Mouse (Mus musculus) midbrain, embryonic 14.5 days (tissue): ENCODE results near the gene Klhdc2. TPM values are rescaled to one million over a fixed set of nuclear protein-coding genes. Genes with fewer than 3 reads are reported as not detected.

Experiments used
- ATAC-seq: fragments of 200-750 bp; cut with Nextera tagmentation; 2 replicates; pipeline ENCODE4 v1.8.0; 2017; ENCODE audit warnings: moderate number of reproducible peaks, moderate library complexity; ENCODE audit not compliant: low FRiP score, low TSS enrichment
- DNase-seq: peaks from one replicate; pipeline ENCODE4 v3.0.0-alpha.2; 2015
- H3K27ac ChIP-seq: fragments of 300-500 bp; sonication (generic); replicated peaks from 2 replicates; pipeline ENCODE4 v1.5.1; 2014; ENCODE audit warnings: mild to moderate bottlenecking, low read depth, low read length, moderate library complexity
- H3K27me3 ChIP-seq: fragments of 300-500 bp; sonication (generic); 2 replicates; pipeline ENCODE4 v1.6.1; 2014; ENCODE audit warnings: low read length, control low read depth, mixed read lengths; ENCODE audit not compliant: control insufficient read depth, insufficient read depth
- H3K36me3 ChIP-seq: fragments of 300-500 bp; sonication (generic); 2 replicates; pipeline ENCODE4 v1.6.1; 2014; ENCODE audit warnings: low read length, control low read depth; ENCODE audit not compliant: control insufficient read depth, insufficient read depth
- H3K4me1 ChIP-seq: fragments of 300-500 bp; sonication (generic); 2 replicates; pipeline ENCODE4 v1.6.1; 2014; ENCODE audit warnings: mild to moderate bottlenecking, antibody characterized with exemption, low read length, control low read depth; ENCODE audit not compliant: control insufficient read depth, insufficient read depth
- H3K4me2 ChIP-seq: fragments of 300-500 bp; sonication (generic); 2 replicates; pipeline ENCODE4 v1.6.1; 2014; ENCODE audit warnings: mild to moderate bottlenecking, low read length, moderate library complexity
- H3K4me3 ChIP-seq: fragments of 300-500 bp; sonication (generic); replicated peaks from 2 replicates; pipeline ENCODE4 v1.5.1; 2014; ENCODE audit warnings: low read depth, low read length
- H3K9ac ChIP-seq: fragments of 300-500 bp; sonication (generic); replicated peaks from 2 replicates; pipeline ENCODE4 v1.6.1; 2014; ENCODE audit warnings: mild to moderate bottlenecking, low read length, moderate library complexity
- H3K9me3 ChIP-seq: fragments of 300-500 bp; sonication (generic); 2 replicates; pipeline ENCODE4 v1.6.1; 2016; ENCODE audit warnings: low read length, control low read depth, mixed read lengths; ENCODE audit not compliant: control insufficient read depth
- WGBS: fragments of 180-500 bp; shearing (Covaris S2); extraction: QIAGEN DNeasy Blood & Tissue Kit; methylation state at CpG from one replicate; pipeline ENCODE4 v1.1.7; 2014; 5-methylcytosine and 5-hydroxymethylcytosine counted together
- polyA plus RNA-seq: library from polyadenylated mRNA; unstranded; fragments of >200 nt; fragmentation: Nextera tagmentation; extraction: Ambion mirVana; gene quantifications from 2 replicates; pipeline ENCODE4 v1.2.1, GENCODE M21; 2014

Gene Klhdc2
- polyA plus RNA-seq, result 313 and 329 TPM in 2 replicates

GRCm38 (mm10) chr12:69296511-69297410 is at the start of gene Klhdc2:
Gene Klhdc2, plus strand, starts transcription at chr12:69296681.
- H3K36me3 ChIP-seq, result peaks cover 22% of the 10 kb centered on the region
- peak; percentile 96 for ATAC-seq
- H3K4me2 ChIP-seq, result peak within 1 kb of the TSS; percentile 81
- WGBS, result under 1% methylated on average over 97 of the region's 98 CpGs
- peaks cover 17% of the 10 kb centered on the region for H3K4me1 ChIP-seq
- no peaks in the 10 kb centered on the region for H3K27me3 ChIP-seq
- peak; percentile 94 for DNase-seq
- H3K9ac ChIP-seq, result peak within 1 kb of the TSS; percentile 99
- peak within 1 kb of the TSS; percentile 98 for H3K4me3 ChIP-seq
- peak within 1 kb of the TSS; percentile 96 for H3K27ac ChIP-seq
- H3K9me3 ChIP-seq, result no peaks in the 10 kb centered on the region

- H3K9me3 ChIP-seq, result no peaks in the 10 kb centered on the region
- no peaks in the 10 kb centered on the region for H3K36me3 ChIP-seq
- H3K27ac ChIP-seq, result no peak overlapping the region
- DNase-seq, result no peak
- H3K9ac ChIP-seq, result no peak overlapping the region
- WGBS, result 85% methylated on average over 4 of the region's 4 CpGs
- H3K4me1 ChIP-seq, result no peaks in the 10 kb centered on the region
- no peak overlapping the region for H3K4me3 ChIP-seq
- no peak for ATAC-seq
- H3K4me2 ChIP-seq, result no peak overlapping the region
- H3K27me3 ChIP-seq, result no peaks in the 10 kb centered on the region
Observed at GRCm38 (mm10) chr12:69249766-69250165, 46.7 kb upstream of the Klhdc2 start.

GRCm38 (mm10) chr12:69250756-69251155 is 45.7 kb upstream of the Klhdc2 start:
- no peak for ATAC-seq

GRCm38 (mm10) chr12:69253806-69254205 is 42.7 kb upstream of the Klhdc2 start:
- 96% methylated on average over 1 of the region's 1 CpGs for WGBS
- no peak overlapping the region for H3K4me2 ChIP-seq

More at GRCm38 (mm10) chr12:69250756-69251155, 45.7 kb upstream of the Klhdc2 start:
- 80% methylated on average over 8 of the region's 8 CpGs for WGBS
- Histone ChIP-seq H3K9ac (no peak overlapping the region), H3K4me3 (no peak overlapping the region), H3K36me3 (no peaks in the 10 kb centered on the region), H3K9me3 (no peaks in the 10 kb centered on the region), H3K27me3 (no peaks in the 10 kb centered on the region), H3K27ac (no peak overlapping the region), H3K4me1 (no peaks in the 10 kb centered on the region), H3K4me2 (no peak overlapping the region)
- DNase-seq, result no peak

GRCm38 (mm10) chr12:69257836-69258235 is 38.6 kb upstream of the Klhdc2 start:
- H3K9ac ChIP-seq, result no peak overlapping the region
- ATAC-seq, result no peak
- no peak overlapping the region for H3K4me3 ChIP-seq
- 86% methylated on average over 11 of the region's 11 CpGs for WGBS
- H3K27me3 ChIP-seq, result no peaks in the 10 kb centered on the region
- no peaks in the 10 kb centered on the region for H3K36me3 ChIP-seq
- no peak overlapping the region for H3K27ac ChIP-seq
- no peaks in the 10 kb centered on the region for H3K9me3 ChIP-seq
- no peak overlapping the region for H3K4me2 ChIP-seq
- H3K4me1 ChIP-seq, result no peaks in the 10 kb centered on the region
- no peak for DNase-seq

More at GRCm38 (mm10) chr12:69253806-69254205, 42.7 kb upstream of the Klhdc2 start:
- no peaks in the 10 kb centered on the region for H3K36me3 ChIP-seq
- no peak overlapping the region for H3K27ac ChIP-seq
- H3K27me3 ChIP-seq, result no peaks in the 10 kb centered on the region
- no peaks in the 10 kb centered on the region for H3K9me3 ChIP-seq
- no peak overlapping the region for H3K9ac ChIP-seq
- H3K4me3 ChIP-seq, result no peak overlapping the region
- no peak for DNase-seq
- no peak for ATAC-seq
- H3K4me1 ChIP-seq, result no peaks in the 10 kb centered on the region

- 95% methylated on average over 5 of the region's 5 CpGs for WGBS
- DNase-seq, result no peak
Observed at GRCm38 (mm10) chr12:69262251-69262650, 34.2 kb upstream of the Klhdc2 start.

GRCm38 (mm10) chr12:69265031-69265430 is 31.4 kb upstream of the Klhdc2 start:
- no peak overlapping the region for H3K27ac ChIP-seq
- H3K9me3 ChIP-seq, result no peaks in the 10 kb centered on the region
- no peak overlapping the region for H3K4me2 ChIP-seq
- 84% methylated on average over 3 of the region's 3 CpGs for WGBS
- no peaks in the 10 kb centered on the region for H3K27me3 ChIP-seq
- ATAC-seq (no peak), DNase-seq (no peak)
- no peak overlapping the region for H3K4me3 ChIP-seq
- no peak overlapping the region for H3K9ac ChIP-seq
- H3K36me3 ChIP-seq, result no peaks in the 10 kb centered on the region
- no peaks in the 10 kb centered on the region for H3K4me1 ChIP-seq

More at GRCm38 (mm10) chr12:69262251-69262650, 34.2 kb upstream of the Klhdc2 start:
- no peak overlapping the region for H3K27ac ChIP-seq
- no peak overlapping the region for H3K4me2 ChIP-seq
- H3K9me3 ChIP-seq, result no peaks in the 10 kb centered on the region
- H3K36me3 ChIP-seq, result no peaks in the 10 kb centered on the region
- H3K9ac ChIP-seq, result no peak overlapping the region
- no peaks in the 10 kb centered on the region for H3K4me1 ChIP-seq
- no peak overlapping the region for H3K4me3 ChIP-seq
- ATAC-seq, result no peak
- H3K27me3 ChIP-seq, result no peaks in the 10 kb centered on the region

GRCm38 (mm10) chr12:69267956-69268632 is 28.4 kb upstream of the Klhdc2 start:
- Histone ChIP-seq H3K4me2 (no peak overlapping the region), H3K27ac (no peak overlapping the region), H3K27me3 (no peaks in the 10 kb centered on the region), H3K4me1 (no peaks in the 10 kb centered on the region), H3K4me3 (no peak overlapping the region), H3K9ac (no peak overlapping the region), H3K36me3 (no peaks in the 10 kb centered on the region), H3K9me3 (no peaks in the 10 kb centered on the region)
- 77% methylated on average over 11 of the region's 11 CpGs for WGBS
- peak; percentile 4 for DNase-seq
- no peak for ATAC-seq
